Mouse (Mus musculus): ENCODE data around the gene Srgap1. TPM values are rescaled to one million over a fixed set of nuclear protein-coding genes. Genes with fewer than 3 reads are reported as not detected.

Srgap1 gene
- total RNA-seq, 2 experiments from 2014 or later = 7.6 to 11.7 TPM

GRCm38 (mm10) chr10:121737256-121737655, 309.9 kb downstream of the Srgap1 start:
- H3K4me3 ChIP-seq = no peak overlapping the region
- TF ChIP-seq CTCF (IDR thresholded peaks at IDR 0.05) = no peak
- no peak overlapping the region for H3K27ac ChIP-seq
- no peak for DNase-seq (ENCODE audit: extremely low spot score in 1 of 2, low spot score in 2 of 2)
- intact Hi-C loops (cut with DNase I) = no loop called here

- intact Hi-C loops (cut with DNase I) = no loop called here
- DNase-seq (ENCODE audit: extremely low spot score in 1 of 2, low spot score in 2 of 2) = no peak
- H3K27ac ChIP-seq = no peak overlapping the region
- H3K4me3 ChIP-seq = no peak overlapping the region
- no peak for TF ChIP-seq CTCF (IDR thresholded peaks at IDR 0.05)
Observed at GRCm38 (mm10) chr10:121732542-121732941, 314.6 kb downstream of the Srgap1 start.

GRCm38 (mm10) chr10:121731048-121731725, 315.9 kb downstream of the Srgap1 start:
- intact Hi-C loops (cut with DNase I) = no loop called here
- H3K4me3 ChIP-seq = no peak overlapping the region
- TF ChIP-seq CTCF (IDR thresholded peaks at IDR 0.05) = no peak
- no peak overlapping the region for H3K27ac ChIP-seq
- DNase-seq (ENCODE audit: extremely low spot score in 1 of 2, low spot score in 2 of 2) = no peak

Other genes with a start within 250 kb of the Srgap1 start
- gene Rxylt1, start 50.1 kb upstream of the Srgap1 start, total RNA-seq (2021) = 10 to 100 TPM; 34.1 to 48.1 TPM